Mouse (Mus musculus) lung, postnatal 0 days (tissue): ENCODE measurements at regions not wholly inside any gene's neighbourhood (a gene's known extent, or its start where the extent isn't known, plus 50 kb on each side); places are given as distances from the start of the nearest gene placed in this dataset.
"Not testable (repeated sequence)": the region's sequence is repeated elsewhere in the genome, so short reads cannot be mapped to it uniquely, and the experiment has no call there.

Source experiments
- ATAC-seq: fragments of 200-750 bp; cut with Nextera tagmentation; 2 replicates; pipeline ENCODE4 v1.8.0; 2017; ENCODE audit warnings: moderate library complexity
- DNase-seq: peaks from one replicate; pipeline ENCODE4 v3.0.0-alpha.2; 2016; ENCODE audit warnings: low spot score
- H3K27ac ChIP-seq: fragments of 300-500 bp; sonication (generic); 2 replicates; pipeline ENCODE4 v1.5.1; 2014; ENCODE audit warnings: antibody characterized with exemption, mild to moderate bottlenecking, low read length, mixed read lengths
- H3K27me3 ChIP-seq: fragments of 300-500 bp; sonication (generic); replicated peaks from 2 replicates; pipeline ENCODE4 v1.6.1; 2014; ENCODE audit warnings: low read length, mixed read lengths; ENCODE audit not compliant: insufficient read depth
- H3K36me3 ChIP-seq: fragments of 300-500 bp; sonication (generic); 2 replicates; pipeline ENCODE4 v1.6.1; 2014; ENCODE audit warnings: low read length, mixed read lengths; ENCODE audit not compliant: insufficient read depth
- H3K4me1 ChIP-seq: fragments of 300-500 bp; sonication (generic); 2 replicates; pipeline ENCODE4 v1.6.1; 2014; ENCODE audit warnings: antibody characterized with exemption, low read depth, low read length, mixed read lengths; ENCODE audit not compliant: insufficient read depth
- H3K4me2 ChIP-seq: fragments of 300-500 bp; sonication (generic); replicated peaks from 2 replicates; pipeline ENCODE4 v1.6.1; 2014; ENCODE audit warnings: low read depth, mild to moderate bottlenecking, low read length, moderate library complexity, mixed read lengths
- H3K4me3 ChIP-seq: fragments of 300-500 bp; sonication (generic); 2 replicates; pipeline ENCODE4 v1.5.1; 2014; ENCODE audit warnings: low read depth, low read length
- H3K9ac ChIP-seq: fragments of 300-500 bp; sonication (generic); replicated peaks from 2 replicates; pipeline ENCODE4 v1.6.1; 2014; ENCODE audit warnings: low read depth, mild to moderate bottlenecking
- H3K9me3 ChIP-seq: fragments of 300-500 bp; sonication (generic); 2 replicates; pipeline ENCODE4 v1.6.1; 2016; ENCODE audit warnings: low read length, mixed read lengths
- CTCF ChIP-seq: IDR thresholded peaks from 2 replicates; pipeline ENCODE4 v1.5.1; 2016; ENCODE audit warnings: antibody characterized with exemption, mild to moderate bottlenecking
- EP300 ChIP-seq: IDR thresholded peaks from 2 replicates; pipeline ENCODE4 v1.6.1; 2016; ENCODE audit warnings: antibody characterized with exemption, mild to moderate bottlenecking, control low read depth
- WGBS: fragments of 180-500 bp; shearing (Covaris S2); extraction: QIAGEN DNeasy Blood & Tissue Kit; methylation state at CpG from one replicate; pipeline ENCODE4 v1.1.7; 2014; 5-methylcytosine and 5-hydroxymethylcytosine counted together

- H3K4me1 ChIP-seq, H3K4me3 ChIP-seq, H3K9me3 ChIP-seq, H3K27ac ChIP-seq, H3K36me3 ChIP-seq, H3K9ac ChIP-seq, H3K27me3 ChIP-seq, H3K4me2 ChIP-seq, ATAC-seq, DNase-seq: not testable (repeated sequence)
- WGBS = 85% methylated on average over 7 of the region's 11 CpGs
Observed at GRCm38 (mm10) chr12:92882540-92882939, 1033.6 kb upstream of the Sel1l start.

- TF ChIP-seq EP300 (no peak), CTCF (no peak)
- WGBS = 79% methylated on average over 3 of the region's 3 CpGs
Observed at GRCm38 (mm10) chr12:92873602-92874001, 1024.6 kb upstream of the Sel1l start.

GRCm38 (mm10) chr12:92869336-92869735 lies 1020.4 kb upstream of the Sel1l start:
- TF ChIP-seq CTCF (no peak), EP300 (no peak)
- Histone ChIP-seq H3K9ac (no peak overlapping the region), H3K9me3 (no peaks in the 10 kb centered on the region), H3K4me3 (no peak overlapping the region), H3K27me3 (no peaks in the 10 kb centered on the region), H3K36me3 (no peaks in the 10 kb centered on the region), H3K4me1 (no peaks in the 10 kb centered on the region), H3K4me2 (no peak overlapping the region), H3K27ac (no peak overlapping the region)
- no peak for DNase-seq
- ATAC-seq = no peak
- WGBS = 64% methylated on average over 3 of the region's 3 CpGs

More at GRCm38 (mm10) chr12:92873602-92874001, 1024.6 kb upstream of the Sel1l start:
- no peaks in the 10 kb centered on the region for H3K4me1 ChIP-seq
- H3K9me3 ChIP-seq = no peaks in the 10 kb centered on the region
- H3K4me3 ChIP-seq = no peak overlapping the region
- DNase-seq (no peak), ATAC-seq (no peak)
- H3K27ac ChIP-seq = no peak overlapping the region
- H3K27me3 ChIP-seq = no peaks in the 10 kb centered on the region
- no peak overlapping the region for H3K9ac ChIP-seq
- no peaks in the 10 kb centered on the region for H3K36me3 ChIP-seq
- no peak overlapping the region for H3K4me2 ChIP-seq

GRCm38 (mm10) chr12:92823090-92823786 lies 974.3 kb upstream of the Sel1l start:
- TF ChIP-seq CTCF = no peak
- TF ChIP-seq EP300 = no peak
- H3K4me2 ChIP-seq = no peak overlapping the region
- no peak overlapping the region for H3K27ac ChIP-seq
- no peak overlapping the region for H3K9ac ChIP-seq
- ATAC-seq (no peak), DNase-seq (no peak)
- no peaks in the 10 kb centered on the region for H3K36me3 ChIP-seq
- 62% methylated on average over 10 of the region's 10 CpGs for WGBS
- no peaks in the 10 kb centered on the region for H3K27me3 ChIP-seq
- H3K4me3 ChIP-seq = no peak overlapping the region
- no peaks in the 10 kb centered on the region for H3K9me3 ChIP-seq
- no peaks in the 10 kb centered on the region for H3K4me1 ChIP-seq

GRCm38 (mm10) chr12:92818610-92819009 lies 969.7 kb upstream of the Sel1l start:
- Histone ChIP-seq H3K36me3 (no peaks in the 10 kb centered on the region), H3K9me3 (no peaks in the 10 kb centered on the region), H3K27me3 (no peaks in the 10 kb centered on the region), H3K4me1 (no peaks in the 10 kb centered on the region), H3K4me2 (no peak overlapping the region), H3K9ac (no peak overlapping the region), H3K4me3 (no peak overlapping the region), H3K27ac (no peak overlapping the region)
- TF ChIP-seq EP300 (no peak), CTCF (no peak)
- WGBS = 51% methylated on average over 3 of the region's 3 CpGs
- DNase-seq (no peak), ATAC-seq (no peak)

- WGBS = 83% methylated on average over 1 of the region's 1 CpGs
- TF ChIP-seq EP300 (no peak), CTCF (no peak)
- DNase-seq (no peak), ATAC-seq (no peak)
- no peak overlapping the region for H3K27ac ChIP-seq
- no peaks in the 10 kb centered on the region for H3K36me3 ChIP-seq
- H3K4me3 ChIP-seq = no peak overlapping the region
- H3K4me1 ChIP-seq = no peaks in the 10 kb centered on the region
- H3K9ac ChIP-seq = no peak overlapping the region
- H3K27me3 ChIP-seq = no peaks in the 10 kb centered on the region
- no peaks in the 10 kb centered on the region for H3K9me3 ChIP-seq
- H3K4me2 ChIP-seq = no peak overlapping the region
Observed at GRCm38 (mm10) chr12:92801121-92801520, 952.2 kb upstream of the Sel1l start.

- no peak for ATAC-seq
- no peaks in the 10 kb centered on the region for H3K36me3 ChIP-seq
- no peaks in the 10 kb centered on the region for H3K27me3 ChIP-seq
- H3K9ac ChIP-seq = no peak overlapping the region
- H3K9me3 ChIP-seq = no peaks in the 10 kb centered on the region
- H3K27ac ChIP-seq = no peak overlapping the region
- TF ChIP-seq EP300 (no peak), CTCF (no peak)
- DNase-seq = no peak
- H3K4me2 ChIP-seq = no peak overlapping the region
- WGBS = 79% methylated on average over 1 of the region's 1 CpGs
- no peak overlapping the region for H3K4me3 ChIP-seq
- H3K4me1 ChIP-seq = no peaks in the 10 kb centered on the region
Observed at GRCm38 (mm10) chr12:92783362-92783761, 934.4 kb upstream of the Sel1l start.
